Mouse (Mus musculus) midbrain, postnatal 0 days (tissue): ENCODE data around the gene Gna13. TPM values are rescaled to one million over a fixed set of nuclear protein-coding genes. Genes with fewer than 3 reads are reported as not detected.

Experiments
- ATAC-seq: fragments of 200-750 bp; cut with Nextera tagmentation; 2 replicates; pipeline ENCODE4 v1.8.0; 2017; ENCODE audit warnings: moderate number of reproducible peaks, mild to moderate bottlenecking, moderate TSS enrichment, moderate library complexity; ENCODE audit not compliant: low FRiP score
- DNase-seq: peaks from one replicate; pipeline ENCODE4 v3.0.0-alpha.2; 2015; ENCODE audit warnings: low spot score
- H3K27ac ChIP-seq: fragments of 300-500 bp; sonication (generic); 2 replicates; pipeline ENCODE4 v1.5.1; 2014; ENCODE audit warnings: low read depth, mild to moderate bottlenecking, low read length, mixed read lengths
- H3K27me3 ChIP-seq: fragments of 300-500 bp; sonication (generic); 2 replicates; pipeline ENCODE4 v1.6.1; 2014; ENCODE audit warnings: low read length, control low read depth, mixed read lengths; ENCODE audit not compliant: insufficient read depth
- H3K36me3 ChIP-seq: fragments of 300-500 bp; sonication (generic); 2 replicates; pipeline ENCODE4 v1.6.1; 2014; ENCODE audit warnings: low read length, control low read depth, mixed read lengths; ENCODE audit not compliant: insufficient read depth
- H3K4me1 ChIP-seq: fragments of 300-500 bp; sonication (generic); 2 replicates; pipeline ENCODE4 v1.6.1; 2014; ENCODE audit warnings: mild to moderate bottlenecking, control low read depth, antibody characterized with exemption, low read length, mixed read lengths; ENCODE audit not compliant: insufficient read depth
- H3K4me2 ChIP-seq: fragments of 300-500 bp; sonication (generic); 2 replicates; pipeline ENCODE4 v1.6.1; 2014; ENCODE audit warnings: low read depth, mild to moderate bottlenecking, low read length, mixed read lengths; ENCODE audit not compliant: poor library complexity, severe bottlenecking
- H3K4me3 ChIP-seq: fragments of 300-500 bp; sonication (generic); 2 replicates; pipeline ENCODE4 v1.5.1; 2014; ENCODE audit warnings: low read depth, mild to moderate bottlenecking, low read length, moderate library complexity
- H3K9ac ChIP-seq: fragments of 300-500 bp; sonication (generic); replicated peaks from 2 replicates; pipeline ENCODE4 v1.6.1; 2014; ENCODE audit warnings: mild to moderate bottlenecking, low read length, moderate library complexity, mixed read lengths; ENCODE audit not compliant: poor library complexity, severe bottlenecking
- H3K9me3 ChIP-seq: fragments of 300-500 bp; sonication (generic); 2 replicates; pipeline ENCODE4 v1.6.1; 2016; ENCODE audit warnings: low read length, control low read depth
- CTCF ChIP-seq: IDR thresholded peaks from 2 replicates; pipeline ENCODE4 v1.5.1; 2016; ENCODE audit warnings: antibody characterized with exemption, mild to moderate bottlenecking
- WGBS: fragments of 180-500 bp; shearing (Covaris S2); extraction: QIAGEN DNeasy Blood & Tissue Kit; methylation state at CpG from one replicate; pipeline ENCODE4 v1.1.7; 2014; 5-methylcytosine and 5-hydroxymethylcytosine counted together
- polyA plus RNA-seq: library from polyadenylated mRNA; unstranded; fragments of >200 nt; fragmentation: Nextera tagmentation; extraction: Ambion mirVana; gene quantifications from 2 replicates; pipeline ENCODE4 v1.2.1, GENCODE M21; 2015
- total RNA-seq: library from RNA; depleted of rRNA; stranded (reverse); fragments of >200 nt; gene quantifications from 2 replicates; pipeline ENCODE4 v1.2.3, GENCODE M21; 2014

The Gna13 gene
- total and polyA plus RNA-seq, 2 experiments from 2014 or later: 35.3 to 50.3 TPM

GRCm38 (mm10) chr11:109363191-109364133 lies 831 bp downstream of the Gna13 start:
- no peaks in the 10 kb centered on the region; the same call in 1 of the 2 replicates for H3K36me3 ChIP-seq
- peaks cover 13% of the 10 kb centered on the region; the same call in 1 of the 2 replicates for H3K4me1 ChIP-seq
- TF ChIP-seq CTCF: no peak
- WGBS: 2% methylated on average over 52 of the region's 53 CpGs
- no peaks in the 10 kb centered on the region for H3K27me3 ChIP-seq
- ATAC-seq (peak; percentile 33), DNase-seq (no peak)
- H3K4me3 ChIP-seq: peak overlapping the region; percentile 86
- peak overlapping the region; percentile 91 for H3K27ac ChIP-seq
- H3K9ac ChIP-seq: peak overlapping the region; percentile 81
- H3K4me2 ChIP-seq: peak overlapping the region; percentile 84
- H3K9me3 ChIP-seq: no peaks in the 10 kb centered on the region

- no peak for DNase-seq
- Histone ChIP-seq H3K9ac (peak overlapping the region; percentile 46; the same call in 1 of the 2 replicates), H3K4me1 (peaks cover 13% of the 10 kb centered on the region; the same call in 1 of the 2 replicates), H3K36me3 (no peaks in the 10 kb centered on the region; the same call in 1 of the 2 replicates), H3K4me3 (peak overlapping the region; percentile 86), H3K4me2 (peak overlapping the region; percentile 84), H3K27me3 (no peaks in the 10 kb centered on the region), H3K9me3 (no peaks in the 10 kb centered on the region), H3K27ac (no peak overlapping the region)
- TF ChIP-seq CTCF: no peak
- ATAC-seq: no peak
- WGBS: 79% methylated on average over 2 of the region's 2 CpGs
These were observed 1.7 kb downstream of the Gna13 start for GRCm38 (mm10) chr11:109364337-109364736.

GRCm38 (mm10) chr11:109364881-109365280 lies 2.2 kb downstream of the Gna13 start:
- 72% methylated on average over 10 of the region's 10 CpGs for WGBS
- no peaks in the 10 kb centered on the region; the same call in 1 of the 2 replicates for H3K36me3 ChIP-seq
- DNase-seq (no peak), ATAC-seq (no peak)
- no peaks in the 10 kb centered on the region for H3K9me3 ChIP-seq
- H3K9ac ChIP-seq: no peak overlapping the region
- peak overlapping the region; percentile 84 for H3K4me2 ChIP-seq
- H3K27ac ChIP-seq: no peak overlapping the region
- peaks cover 13% of the 10 kb centered on the region; the same call in 1 of the 2 replicates for H3K4me1 ChIP-seq
- H3K27me3 ChIP-seq: no peaks in the 10 kb centered on the region
- no peak for TF ChIP-seq CTCF
- peak overlapping the region; percentile 86; the same call in 1 of the 2 replicates for H3K4me3 ChIP-seq

- 91% methylated on average over 5 of the region's 5 CpGs for WGBS
- Histone ChIP-seq H3K9me3 (no peaks in the 10 kb centered on the region), H3K4me2 (peak overlapping the region; percentile 84), H3K4me3 (no peak overlapping the region), H3K9ac (no peak overlapping the region), H3K27ac (no peak overlapping the region), H3K27me3 (no peaks in the 10 kb centered on the region), H3K4me1 (peaks cover 13% of the 10 kb centered on the region; the same call in 1 of the 2 replicates), H3K36me3 (no peaks in the 10 kb centered on the region; the same call in 1 of the 2 replicates)
- no peak for ATAC-seq
- no peak for TF ChIP-seq CTCF
- DNase-seq: no peak
These were observed 3.2 kb downstream of the Gna13 start for GRCm38 (mm10) chr11:109365818-109366217.

- ATAC-seq (no peak), DNase-seq (no peak)
- 86% methylated on average over 15 of the region's 15 CpGs for WGBS
- Histone ChIP-seq H3K9me3 (no peaks in the 10 kb centered on the region), H3K4me1 (peaks cover 11% of the 10 kb centered on the region; the same call in 1 of the 2 replicates), H3K4me3 (no peak overlapping the region), H3K36me3 (no peaks in the 10 kb centered on the region; the same call in 1 of the 2 replicates), H3K27ac (no peak overlapping the region), H3K9ac (no peak overlapping the region), H3K4me2 (no peak overlapping the region; the same call in 1 of the 2 replicates), H3K27me3 (no peaks in the 10 kb centered on the region)
- no peak for TF ChIP-seq CTCF
These were observed 4.4 kb downstream of the Gna13 start for GRCm38 (mm10) chr11:109366802-109367579.
